Mouse (Mus musculus): ENCODE measurements around the gene Rasgrf2. TPM values are rescaled to one million over a fixed set of nuclear protein-coding genes. Genes with fewer than 3 reads are reported as not detected.

Rasgrf2 gene
- polyA plus RNA-seq, 1 experiment: 0.04 TPM

- H3K27me3 ChIP-seq (ENCODE audit: control insufficient read depth, insufficient read depth, insufficient read length): no peaks in the 10 kb centered on the region
- H3K79me3 ChIP-seq (ENCODE audit: low read depth): no peaks in the 10 kb centered on the region
- H3ac ChIP-seq (ENCODE audit: control insufficient read depth, insufficient read length, low read depth): no peak overlapping the region
- H3K36me3 ChIP-seq (ENCODE audit: control insufficient read depth, insufficient read depth): no peaks in the 10 kb centered on the region
- no peak overlapping the region for H3K4me3 ChIP-seq (ENCODE audit: insufficient read depth, poor library complexity, severe bottlenecking)
- TF ChIP-seq USF1 (IDR thresholded peaks at IDR 0.05; ENCODE audit: low read depth): no peak
- no peak for TF ChIP-seq MYOG (IDR thresholded peaks at IDR 0.05; ENCODE audit: control insufficient read depth, extremely low read depth, insufficient read length)
- TF ChIP-seq CTCF (IDR thresholded peaks at IDR 0.05; ENCODE audit: control insufficient read depth, insufficient read depth, insufficient read length): no peak
- TF ChIP-seq MYOD1 (IDR thresholded peaks at IDR 0.05; ENCODE audit: control insufficient read depth, insufficient read length, low read depth): no peak
- no peak for TF ChIP-seq FOSL1 (IDR thresholded peaks at IDR 0.05; ENCODE audit: insufficient read depth, low read length, poor library complexity, severe bottlenecking)
- no peak for TF ChIP-seq CEBPB (IDR thresholded peaks at IDR 0.05; ENCODE audit: low read depth)
- TF ChIP-seq MAX (IDR thresholded peaks at IDR 0.05): no peak
- no peaks in the 10 kb centered on the region for H3K79me2 ChIP-seq (ENCODE audit: control insufficient read depth, insufficient read depth)
These were observed 257.6 kb downstream of the Rasgrf2 start for GRCm38 (mm10) chr13:91873734-91874329.

GRCm38 (mm10) chr13:91868577-91868976 lies 262.9 kb downstream of the Rasgrf2 start:
- no peak overlapping the region for H3K4me3 ChIP-seq (ENCODE audit: insufficient read depth, poor library complexity, severe bottlenecking)
- no peaks in the 10 kb centered on the region for H3K79me3 ChIP-seq (ENCODE audit: low read depth)
- no peak overlapping the region for H3ac ChIP-seq (ENCODE audit: control insufficient read depth, insufficient read length, low read depth)
- no peak for TF ChIP-seq MYOD1 (IDR thresholded peaks at IDR 0.05; ENCODE audit: control insufficient read depth, insufficient read length, low read depth)
- H3K79me2 ChIP-seq (ENCODE audit: control insufficient read depth, insufficient read depth): no peaks in the 10 kb centered on the region
- H3K36me3 ChIP-seq (ENCODE audit: control insufficient read depth, insufficient read depth): no peaks in the 10 kb centered on the region
- no peaks in the 10 kb centered on the region for H3K27me3 ChIP-seq (ENCODE audit: control insufficient read depth, insufficient read depth, insufficient read length)

- H3ac ChIP-seq (ENCODE audit: control insufficient read depth, insufficient read length, low read depth): no peak overlapping the region
- H3K27me3 ChIP-seq (ENCODE audit: control insufficient read depth, insufficient read depth, insufficient read length): no peaks in the 10 kb centered on the region
- no peaks in the 10 kb centered on the region for H3K79me2 ChIP-seq (ENCODE audit: control insufficient read depth, insufficient read depth)
- TF ChIP-seq MYOG (IDR thresholded peaks at IDR 0.05; ENCODE audit: control insufficient read depth, extremely low read depth, insufficient read length) (no peak), CTCF (IDR thresholded peaks at IDR 0.05; ENCODE audit: control insufficient read depth, insufficient read depth, insufficient read length) (no peak), CEBPB (IDR thresholded peaks at IDR 0.05; ENCODE audit: low read depth) (no peak), USF1 (IDR thresholded peaks at IDR 0.05; ENCODE audit: low read depth) (no peak), MAX (IDR thresholded peaks at IDR 0.05) (no peak), MYOD1 (IDR thresholded peaks at IDR 0.05; ENCODE audit: control insufficient read depth, insufficient read length, low read depth) (no peak), FOSL1 (IDR thresholded peaks at IDR 0.05; ENCODE audit: insufficient read depth, low read length, poor library complexity, severe bottlenecking) (no peak)
- H3K79me3 ChIP-seq (ENCODE audit: low read depth): no peaks in the 10 kb centered on the region
- no peaks in the 10 kb centered on the region for H3K36me3 ChIP-seq (ENCODE audit: control insufficient read depth, insufficient read depth)
- H3K4me3 ChIP-seq (ENCODE audit: insufficient read depth, poor library complexity, severe bottlenecking): no peak overlapping the region
These were observed 272.6 kb downstream of the Rasgrf2 start for GRCm38 (mm10) chr13:91858835-91859234.

GRCm38 (mm10) chr13:91857427-91857826 lies 274.0 kb downstream of the Rasgrf2 start:
- H3K36me3 ChIP-seq (ENCODE audit: control insufficient read depth, insufficient read depth): no peaks in the 10 kb centered on the region
- H3K79me2 ChIP-seq (ENCODE audit: control insufficient read depth, insufficient read depth): no peaks in the 10 kb centered on the region
- no peaks in the 10 kb centered on the region for H3K79me3 ChIP-seq (ENCODE audit: low read depth)
- H3ac ChIP-seq (ENCODE audit: control insufficient read depth, insufficient read length, low read depth): no peak overlapping the region
- H3K4me3 ChIP-seq (ENCODE audit: insufficient read depth, poor library complexity, severe bottlenecking): no peak overlapping the region
- no peaks in the 10 kb centered on the region for H3K27me3 ChIP-seq (ENCODE audit: control insufficient read depth, insufficient read depth, insufficient read length)
- TF ChIP-seq CEBPB (IDR thresholded peaks at IDR 0.05; ENCODE audit: low read depth) (no peak), MAX (IDR thresholded peaks at IDR 0.05) (no peak), MYOG (IDR thresholded peaks at IDR 0.05; ENCODE audit: control insufficient read depth, extremely low read depth, insufficient read length) (no peak), CTCF (IDR thresholded peaks at IDR 0.05; ENCODE audit: control insufficient read depth, insufficient read depth, insufficient read length) (no peak), MYOD1 (IDR thresholded peaks at IDR 0.05; ENCODE audit: control insufficient read depth, insufficient read length, low read depth) (no peak), FOSL1 (IDR thresholded peaks at IDR 0.05; ENCODE audit: insufficient read depth, low read length, poor library complexity, severe bottlenecking) (no peak), USF1 (IDR thresholded peaks at IDR 0.05; ENCODE audit: low read depth) (no peak)

- H3K27me3 ChIP-seq (ENCODE audit: control insufficient read depth, insufficient read depth, insufficient read length): no peaks in the 10 kb centered on the region
- no peak for TF ChIP-seq MAX (IDR thresholded peaks at IDR 0.05)
- TF ChIP-seq FOSL1 (IDR thresholded peaks at IDR 0.05; ENCODE audit: insufficient read depth, low read length, poor library complexity, severe bottlenecking): no peak
- TF ChIP-seq CTCF (IDR thresholded peaks at IDR 0.05; ENCODE audit: control insufficient read depth, insufficient read depth, insufficient read length): no peak
- TF ChIP-seq MYOD1 (IDR thresholded peaks at IDR 0.05; ENCODE audit: control insufficient read depth, insufficient read length, low read depth): no peak
- no peak for TF ChIP-seq MYOG (IDR thresholded peaks at IDR 0.05; ENCODE audit: control insufficient read depth, extremely low read depth, insufficient read length)
- no peak for TF ChIP-seq USF1 (IDR thresholded peaks at IDR 0.05; ENCODE audit: low read depth)
- no peak for TF ChIP-seq CEBPB (IDR thresholded peaks at IDR 0.05; ENCODE audit: low read depth)
- no peaks in the 10 kb centered on the region for H3K36me3 ChIP-seq (ENCODE audit: control insufficient read depth, insufficient read depth)
- H3ac ChIP-seq (ENCODE audit: control insufficient read depth, insufficient read length, low read depth): no peak overlapping the region
- no peak overlapping the region for H3K4me3 ChIP-seq (ENCODE audit: insufficient read depth, poor library complexity, severe bottlenecking)
- no peaks in the 10 kb centered on the region for H3K79me2 ChIP-seq (ENCODE audit: control insufficient read depth, insufficient read depth)
- no peaks in the 10 kb centered on the region for H3K79me3 ChIP-seq (ENCODE audit: low read depth)
These were observed 277.0 kb downstream of the Rasgrf2 start for GRCm38 (mm10) chr13:91854412-91854811.

Other genes starting within 250 kb of the Rasgrf2 start
- gene Gm20379, start 174.3 kb upstream of the Rasgrf2 start, polyA plus RNA-seq (2012; fragmentation: generic; extraction: Trizol): 0.02 TPM
- gene Dhfr, start 223.1 kb upstream of the Rasgrf2 start, polyA plus RNA-seq (2012; fragmentation: generic; extraction: Trizol): 9.4 TPM
- 5.4 TPM for gene Msh3, start 223.3 kb upstream of the Rasgrf2 start, polyA plus RNA-seq (2012; fragmentation: generic; extraction: Trizol)

All from C2C12 (cell line).